Mouse (Mus musculus) erythroid progenitor cell, adult 5-6 weeks (primary cell): ENCODE measurements around the gene Srxn1. TPM values are rescaled to one million over a fixed set of nuclear protein-coding genes. Genes with fewer than 3 reads are reported as not detected.

Experiments
- ATAC-seq: replicated peaks from 2 replicates; pipeline ENCODE4 v1.8.0; 2016; ENCODE audit warnings: moderate number of reproducible peaks, mild to moderate bottlenecking, moderate TSS enrichment, inconsistent platforms; ENCODE audit not compliant: poor library complexity, low FRiP score, severe bottlenecking
- total RNA-seq, 2 experiments: library from RNA; stranded (forward) in 1 of 2; stranded (reverse) in 1 of 2; fragments of 150-400 nt in 1 of 2; fragments of 186-747, 209-891 nt in 1 of 2; gene quantifications; 2 replicates each; pipeline versions ENCODE4 v1.2.3 to v1.2.4; 2015 to 2017; ENCODE audit warnings: low replicate concordance in 2 of 2

Gene Srxn1
- total RNA-seq, 2 experiments from 2014 or later = 11.5 to 16.3 TPM

- ATAC-seq = no peak
Observed at GRCm38 (mm10) chr2:152112970-152113369, 7.7 kb downstream of the Srxn1 start.

GRCm38 (mm10) chr2:152114057-152114975 lies 9.0 kb downstream of the Srxn1 start:
- ATAC-seq = no peak

GRCm38 (mm10) chr2:152117694-152118093 lies 12.4 kb downstream of the Srxn1 start:
- ATAC-seq = peak; percentile 61

GRCm38 (mm10) chr2:152119228-152119865 lies 14.0 kb downstream of the Srxn1 start:
- no peak for ATAC-seq

- peak; percentile 95 for ATAC-seq
Observed at GRCm38 (mm10) chr2:152122896-152123295, 17.6 kb downstream of the Srxn1 start.

GRCm38 (mm10) chr2:152128597-152128996 lies 23.3 kb downstream of the Srxn1 start:
- ATAC-seq = no peak

- no peak for ATAC-seq
Observed at GRCm38 (mm10) chr2:152129778-152130177, 24.5 kb downstream of the Srxn1 start.

GRCm38 (mm10) chr2:152132016-152132415 lies 26.7 kb downstream of the Srxn1 start:
- no peak for ATAC-seq

GRCm38 (mm10) chr2:152132691-152133090 lies 27.4 kb downstream of the Srxn1 start:
- ATAC-seq = no peak

GRCm38 (mm10) chr2:152139191-152139987 lies 34.1 kb downstream of the Srxn1 start:
- ATAC-seq = no peak

- ATAC-seq = no peak
Observed at GRCm38 (mm10) chr2:152140941-152141340, 35.6 kb downstream of the Srxn1 start.

GRCm38 (mm10) chr2:152141491-152141890 lies 36.2 kb downstream of the Srxn1 start:
- ATAC-seq = no peak

- no peak for ATAC-seq
Observed at GRCm38 (mm10) chr2:152142046-152142445, 36.7 kb downstream of the Srxn1 start.

- ATAC-seq = no peak
Observed at GRCm38 (mm10) chr2:152142571-152142970, 37.3 kb downstream of the Srxn1 start.

- ATAC-seq = no peak
Observed at GRCm38 (mm10) chr2:152143279-152144157, 38.2 kb downstream of the Srxn1 start, which contains the start of gene Tcf15. Tcf15 (plus strand) TSS chr2:152143561.

- ATAC-seq = no peak
Observed at GRCm38 (mm10) chr2:152144158-152144450, 38.8 kb downstream of the Srxn1 start.

- ATAC-seq = no peak
Observed at GRCm38 (mm10) chr2:152144501-152144900, 39.2 kb downstream of the Srxn1 start.

- ATAC-seq = no peak
Observed at GRCm38 (mm10) chr2:152145711-152146110, 40.4 kb downstream of the Srxn1 start.

GRCm38 (mm10) chr2:152147079-152147478 lies 41.8 kb downstream of the Srxn1 start:
- ATAC-seq = no peak
